11 mouse cellular contexts compared by ENCODE assay signal in genomic region chr16:87745192-87745945, GRCm38 (mm10). TPM values are rescaled to one million over a fixed set of nuclear protein-coding genes. Genes with fewer than 3 reads are reported as not detected.
DNase-seq lines count a peak whose midpoint lies in the region; ATAC-seq lines count a peak whose summit lies in the region.
"Had no signal": no experiment of that assay in that cellular context is flagged by ENCODE, and none has a peak within 500 bp of the region (broad histone marks: within the 10 kb centered on the region; RNA-seq: fewer than 3 reads in every experiment).

No protein-coding gene starts in this region.

- DNase-seq in hindbrain, embryonic 10.5 days (ENCODE audit: low spot score) = no peak
- DNase-seq in 3T3-L1 (ENCODE audit: low read depth, low spot score) (peak; percentile 78), NIH3T3 (ENCODE audit: low read depth) (peak; percentile 66)
- no peak for DNase-seq in spleen, postnatal 4 days (ENCODE audit: low spot score in 2 of 2)
- DNase-seq in kidney, postnatal 36 days = no peak
- DNase-seq: cerebellum, postnatal 36 days; heart, postnatal 36 days; kidney, postnatal 10 days had no signal

- H3K9ac ChIP-seq in hindbrain, embryonic 13.5 days = no peak overlapping the region
- H3K9ac ChIP-seq in midbrain, embryonic 13.5 days (replicated peaks) = no peak overlapping the region
- H3K9ac ChIP-seq: limb, embryonic 15.5 days had no signal

- 74% methylated on average over 8 of the region's 8 CpGs for WGBS in hindbrain, embryonic 13.5 days
- 86% methylated on average over 8 of the region's 8 CpGs for WGBS in hindbrain, embryonic 10.5 days
- 78% methylated on average over 8 of the region's 8 CpGs for WGBS in midbrain, embryonic 13.5 days

- no peaks in the 10 kb centered on the region for H3K4me1 ChIP-seq in hindbrain, embryonic 13.5 days (replicated peaks)
- peaks cover 20% of the 10 kb centered on the region for H3K4me1 ChIP-seq in hindbrain, embryonic 10.5 days (replicated peaks)
- H3K4me1 ChIP-seq in midbrain, embryonic 13.5 days (replicated peaks) = no peaks in the 10 kb centered on the region
- H3K4me1 ChIP-seq: limb, embryonic 15.5 days had no signal

- H3K27me3 ChIP-seq in hindbrain, embryonic 13.5 days = no peaks in the 10 kb centered on the region
- no peaks in the 10 kb centered on the region for H3K27me3 ChIP-seq in hindbrain, embryonic 10.5 days (ENCODE audit: insufficient read depth, poor library complexity, severe bottlenecking)
- H3K27me3 ChIP-seq in midbrain, embryonic 13.5 days = no peaks in the 10 kb centered on the region
- H3K27me3 ChIP-seq: limb, embryonic 15.5 days had no signal

- ATAC-seq in hindbrain, embryonic 13.5 days (ENCODE audit: low FRiP score) = peak; percentile 59; the same call in 1 of the 2 replicates
- ATAC-seq in midbrain, embryonic 13.5 days = 0 out of 2 replicates have a peak, but pooled peaks have one; percentile 69

- H3K9me3 ChIP-seq in hindbrain, embryonic 13.5 days = 0 out of 2 replicates have a peak, but pooled peaks cover 4% of the 10 kb centered on the region
- 0 out of 2 replicates have a peak, but pooled peaks cover 3% of the 10 kb centered on the region for H3K9me3 ChIP-seq in hindbrain, embryonic 10.5 days
- no peaks in the 10 kb centered on the region for H3K9me3 ChIP-seq in midbrain, embryonic 13.5 days
- H3K9me3 ChIP-seq: limb, embryonic 15.5 days had no signal

- H3K36me3 ChIP-seq in hindbrain, embryonic 13.5 days = no peaks in the 10 kb centered on the region
- H3K36me3 ChIP-seq in hindbrain, embryonic 10.5 days = no peaks in the 10 kb centered on the region
- no peaks in the 10 kb centered on the region for H3K36me3 ChIP-seq in midbrain, embryonic 13.5 days
- H3K36me3 ChIP-seq: limb, embryonic 15.5 days had no signal

- H3K4me2 ChIP-seq in hindbrain, embryonic 13.5 days = no peak overlapping the region
- no peak overlapping the region for H3K4me2 ChIP-seq in midbrain, embryonic 13.5 days (replicated peaks)
- H3K4me2 ChIP-seq: limb, embryonic 15.5 days had no signal

- H3K27ac ChIP-seq in hindbrain, embryonic 13.5 days = no peak overlapping the region
- no peak overlapping the region for H3K27ac ChIP-seq in hindbrain, embryonic 10.5 days
- H3K27ac ChIP-seq in midbrain, embryonic 13.5 days = no peak overlapping the region
- H3K27ac ChIP-seq: limb, embryonic 15.5 days had no signal

- H3K4me3 ChIP-seq in hindbrain, embryonic 13.5 days = no peak overlapping the region
- H3K4me3 ChIP-seq in hindbrain, embryonic 10.5 days = no peak overlapping the region
- no peak overlapping the region for H3K4me3 ChIP-seq in midbrain, embryonic 13.5 days (replicated peaks)
- H3K4me3 ChIP-seq: limb, embryonic 15.5 days had no signal

RNA-seq across cellular contexts. Expression of gene Bach1, which starts 46.6 kb away (rescaled TPM):
- polyA plus RNA-seq in hindbrain, embryonic 13.5 days (2015; fragmentation: Nextera tagmentation; extraction: Ambion mirVana) = 26.1 and 26.6 TPM in 2 replicates
- 15.4 and 19.3 TPM in 2 replicates for polyA plus RNA-seq in hindbrain, embryonic 10.5 days (2016; fragmentation: Nextera tagmentation; extraction: Ambion mirVana)
- 21.1 and 25.4 TPM in 2 replicates for polyA plus RNA-seq in midbrain, embryonic 13.5 days (2015; fragmentation: Nextera tagmentation; extraction: Ambion mirVana)

Comparison
In these comparisons a context has a peak if more than half of its experiments do, and no peak if none do; other contexts are left out.
1. DNase-seq: peak in 3T3-L1 (single experiment) and NIH3T3 (single experiment); none in hindbrain, embryonic 10.5 days (single experiment), spleen, postnatal 4 days (0 of 2) and kidney, postnatal 36 days (0 of 2).